Mouse (Mus musculus) limb, embryonic 12.5 days (tissue): ENCODE measurements around the gene Cryz. TPM values are rescaled to one million over a fixed set of nuclear protein-coding genes. Genes with fewer than 3 reads are reported as not detected.

ENCODE experiments used
- ATAC-seq: fragments of 200-750 bp; cut with Nextera tagmentation; 2 replicates; pipeline ENCODE4 v1.8.0; 2017; ENCODE audit warnings: low read depth, moderate TSS enrichment; ENCODE audit not compliant: insufficient number of reproducible peaks, insufficient read depth, low FRiP score, low TSS enrichment
- H3K27ac ChIP-seq: fragments of 300-500 bp; sonication (generic); 2 replicates; pipeline ENCODE4 v1.5.1; 2016; ENCODE audit warnings: mild to moderate bottlenecking, moderate library complexity
- H3K27me3 ChIP-seq: fragments of 300-500 bp; sonication (generic); 2 replicates; pipeline ENCODE4 v1.6.1; 2016; ENCODE audit warnings: mild to moderate bottlenecking, moderate library complexity
- H3K36me3 ChIP-seq: fragments of 300-500 bp; sonication (generic); 2 replicates; pipeline ENCODE4 v1.6.1; 2016; ENCODE audit warnings: mild to moderate bottlenecking, moderate library complexity
- H3K4me1 ChIP-seq: fragments of 300-500 bp; sonication (generic); replicated peaks from 2 replicates; pipeline ENCODE4 v1.6.1; 2016
- H3K4me2 ChIP-seq: fragments of 300-500 bp; sonication (generic); 2 replicates; pipeline ENCODE4 v1.6.1; 2016; ENCODE audit warnings: mild to moderate bottlenecking, moderate library complexity
- H3K4me3 ChIP-seq: fragments of 300-500 bp; sonication (generic); replicated peaks from 2 replicates; pipeline ENCODE4 v1.5.1; 2016; ENCODE audit warnings: mild to moderate bottlenecking
- H3K9ac ChIP-seq: fragments of 300-500 bp; sonication (generic); replicated peaks from 2 replicates; pipeline ENCODE4 v1.6.1; 2016; ENCODE audit warnings: mild to moderate bottlenecking, moderate library complexity
- H3K9me3 ChIP-seq: fragments of 300-500 bp; sonication (generic); 2 replicates; pipeline ENCODE4 v1.6.1; 2016; ENCODE audit warnings: mild to moderate bottlenecking, moderate library complexity
- WGBS: fragments of 180-500 bp; shearing (Covaris S2); methylation state at CpG from one replicate; pipeline ENCODE4 v1.1.7; 2016; 5-methylcytosine and 5-hydroxymethylcytosine counted together
- polyA plus RNA-seq: library from polyadenylated mRNA; unstranded; fragments of >200 nt; fragmentation: Nextera tagmentation; extraction: Ambion mirVana; gene quantifications from 2 replicates; pipeline ENCODE4 v1.2.1, GENCODE M21; 2016

The Cryz gene
- polyA plus RNA-seq, 1 experiment from 2014 or later: 24.8 TPM

DNA sequence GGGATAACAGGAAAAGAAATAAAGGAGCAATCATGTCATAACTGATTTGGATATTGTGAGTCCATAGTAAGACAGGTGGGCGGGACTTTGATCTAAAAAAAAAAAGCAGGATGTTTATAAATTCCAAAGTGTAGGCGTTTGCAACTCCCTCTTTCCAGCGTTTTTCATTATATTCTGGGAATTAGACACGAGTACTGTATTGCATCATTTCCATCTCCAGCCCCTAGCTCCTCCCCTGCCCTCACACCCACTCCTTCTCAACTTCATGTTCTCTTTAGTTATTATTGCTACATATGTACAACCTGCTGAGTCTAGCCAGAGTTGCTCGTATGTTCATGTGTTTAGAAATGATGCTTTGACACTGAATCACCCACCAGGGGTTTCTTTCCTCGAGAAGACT, 22.8 kb upstream of the Cryz start:
- Histone ChIP-seq H3K4me1 (peaks cover 9% of the 10 kb centered on the region), H3K4me3 (no peak overlapping the region), H3K9me3 (no peaks in the 10 kb centered on the region), H3K27me3 (peaks cover 12% of the 10 kb centered on the region), H3K36me3 (peaks cover 8% of the 10 kb centered on the region; the same call in 1 of the 2 replicates), H3K4me2 (no peak overlapping the region), H3K27ac (no peak overlapping the region), H3K9ac (no peak overlapping the region)
- 63% methylated on average over 6 of the region's 6 CpGs for WGBS
- no peak for ATAC-seq

GRCm38 (mm10) chr3:154577895-154578294, 18.6 kb upstream of the Cryz start:
- Histone ChIP-seq H3K36me3 (peaks cover 27% of the 10 kb centered on the region), H3K4me3 (no peak overlapping the region), H3K27me3 (no peaks in the 10 kb centered on the region), H3K4me1 (no peaks in the 10 kb centered on the region), H3K9ac (no peak overlapping the region), H3K27ac (no peak overlapping the region), H3K4me2 (no peak overlapping the region), H3K9me3 (no peaks in the 10 kb centered on the region)
- 91% methylated on average over 8 of the region's 8 CpGs for WGBS
- no peak for ATAC-seq

- H3K4me3 ChIP-seq: no peak overlapping the region
- peaks cover 54% of the 10 kb centered on the region for H3K36me3 ChIP-seq
- no peaks in the 10 kb centered on the region for H3K4me1 ChIP-seq
- H3K27ac ChIP-seq: no peak overlapping the region
- no peak; the same call in 1 of the 2 replicates for ATAC-seq
- no peaks in the 10 kb centered on the region for H3K9me3 ChIP-seq
- 90% methylated on average over 8 of the region's 8 CpGs for WGBS
- no peak overlapping the region for H3K9ac ChIP-seq
- no peaks in the 10 kb centered on the region for H3K27me3 ChIP-seq
- no peak overlapping the region for H3K4me2 ChIP-seq
Measured at GRCm38 (mm10) chr3:154584351-154584750, 12.2 kb upstream of the Cryz start.

DNA sequence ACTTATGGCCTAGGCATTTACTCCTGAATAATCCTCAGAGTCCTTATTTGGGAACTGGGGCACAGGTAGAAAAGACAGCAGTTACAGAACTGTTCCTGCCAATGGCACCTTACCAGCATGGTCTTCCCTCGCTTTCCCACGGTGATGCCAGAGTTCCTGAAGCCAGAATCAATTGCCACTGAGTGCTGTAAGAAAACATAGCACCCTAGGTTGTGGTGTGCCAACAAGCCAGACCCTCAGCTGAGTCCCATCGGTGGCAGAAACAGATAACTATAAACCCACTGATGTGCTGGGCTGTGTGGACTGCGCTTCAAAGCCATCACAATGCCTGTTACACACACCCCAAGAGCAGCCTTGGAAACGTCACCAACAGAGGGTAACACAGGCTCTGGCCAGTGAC, 5.5 kb upstream of the Cryz start:
- ATAC-seq: no peak
- no peaks in the 10 kb centered on the region for H3K4me1 ChIP-seq
- H3K4me2 ChIP-seq: no peak overlapping the region
- no peak overlapping the region for H3K4me3 ChIP-seq
- H3K9ac ChIP-seq: no peak overlapping the region
- 93% methylated on average over 5 of the region's 5 CpGs for WGBS
- H3K27ac ChIP-seq: no peak overlapping the region
- no peaks in the 10 kb centered on the region for H3K27me3 ChIP-seq
- peaks cover 77% of the 10 kb centered on the region for H3K36me3 ChIP-seq
- no peaks in the 10 kb centered on the region for H3K9me3 ChIP-seq

- no peak overlapping the region for H3K27ac ChIP-seq
- ATAC-seq: no peak
- H3K36me3 ChIP-seq: peaks cover 70% of the 10 kb centered on the region
- WGBS: 87% methylated on average over 3 of the region's 3 CpGs
- H3K4me2 ChIP-seq: no peak overlapping the region
- H3K9me3 ChIP-seq: no peaks in the 10 kb centered on the region
- peaks cover 3% of the 10 kb centered on the region for H3K4me1 ChIP-seq
- H3K9ac ChIP-seq: no peak overlapping the region
- H3K4me3 ChIP-seq: no peak overlapping the region
- no peaks in the 10 kb centered on the region for H3K27me3 ChIP-seq
Measured at GRCm38 (mm10) chr3:154591621-154592020, 4.9 kb upstream of the Cryz start.

DNA sequence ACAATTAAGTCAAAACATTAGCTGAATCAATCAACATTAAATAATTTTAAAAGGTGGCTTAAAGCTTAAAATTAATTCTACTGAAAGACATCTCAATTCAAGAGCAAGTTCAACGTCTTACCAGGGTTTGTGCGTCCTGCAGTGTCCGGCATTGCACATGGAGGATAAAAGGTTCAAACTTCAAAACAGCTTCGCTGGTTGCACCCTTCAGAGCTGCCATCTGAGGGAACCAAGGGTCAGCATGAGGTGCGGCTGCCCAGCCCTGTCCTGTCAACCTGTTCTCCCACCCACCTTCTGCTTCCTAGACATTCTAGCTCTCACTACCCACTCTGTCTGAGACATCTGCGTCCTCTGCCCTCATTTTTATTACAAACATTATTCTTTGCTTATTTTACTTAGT, 2.9 kb upstream of the Cryz start:
- Histone ChIP-seq H3K4me2 (no peak overlapping the region), H3K4me3 (no peak overlapping the region), H3K27ac (no peak overlapping the region), H3K4me1 (peaks cover 9% of the 10 kb centered on the region), H3K27me3 (no peaks in the 10 kb centered on the region), H3K9ac (no peak overlapping the region), H3K9me3 (no peaks in the 10 kb centered on the region), H3K36me3 (peaks cover 51% of the 10 kb centered on the region)
- WGBS: 86% methylated on average over 6 of the region's 6 CpGs
- ATAC-seq: no peak

DNA sequence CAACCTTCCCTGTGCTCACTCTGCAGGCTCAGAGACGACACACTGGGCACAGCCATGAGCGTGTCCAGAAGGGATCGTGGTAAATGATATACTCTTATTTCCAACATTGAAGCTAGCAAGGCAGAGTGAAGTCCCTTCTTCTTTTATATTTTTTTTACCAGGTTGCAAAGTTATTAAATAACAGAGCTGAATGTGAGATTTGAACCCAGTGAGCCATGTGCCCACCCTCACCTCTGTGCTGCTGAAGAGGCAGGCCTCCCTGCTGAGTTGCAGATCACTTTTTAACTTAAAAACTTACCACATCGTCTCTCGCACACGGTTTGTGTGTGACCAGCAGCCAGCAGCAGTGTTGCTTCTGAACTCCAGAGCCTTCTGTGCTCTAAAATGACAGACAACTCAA, 2.4 kb upstream of the Cryz start:
- no peak overlapping the region for H3K4me2 ChIP-seq
- H3K27me3 ChIP-seq: no peaks in the 10 kb centered on the region
- 88% methylated on average over 6 of the region's 6 CpGs for WGBS
- H3K4me1 ChIP-seq: peaks cover 9% of the 10 kb centered on the region
- peaks cover 51% of the 10 kb centered on the region for H3K36me3 ChIP-seq
- no peak overlapping the region for H3K27ac ChIP-seq
- H3K4me3 ChIP-seq: no peak overlapping the region
- no peak overlapping the region for H3K9ac ChIP-seq
- ATAC-seq: no peak
- H3K9me3 ChIP-seq: no peaks in the 10 kb centered on the region

GRCm38 (mm10) chr3:154596934-154597554, 533 bp downstream of the Cryz start, which contains the start of gene Tyw3:
Tyw3 (minus strand) TSS chr3:154597104.
- Histone ChIP-seq H3K4me3 (peak within 1 kb of the TSS; percentile 87), H3K27ac (peak within 1 kb of the TSS; percentile 98), H3K9ac (peak within 1 kb of the TSS; percentile 88), H3K36me3 (peaks cover 23% of the 10 kb centered on the region), H3K27me3 (no peaks in the 10 kb centered on the region), H3K4me1 (peaks cover 9% of the 10 kb centered on the region), H3K9me3 (no peaks in the 10 kb centered on the region), H3K4me2 (peak within 1 kb of the TSS; percentile 69)
- ATAC-seq: peak; percentile 97
- under 1% methylated on average over 38 of the region's 38 CpGs for WGBS

- H3K9ac ChIP-seq: peak overlapping the region; percentile 88
- H3K27me3 ChIP-seq: no peaks in the 10 kb centered on the region
- H3K9me3 ChIP-seq: no peaks in the 10 kb centered on the region
- WGBS: 36% methylated on average over 7 of the region's 7 CpGs
- H3K4me3 ChIP-seq: peak overlapping the region; percentile 87
- no peak for ATAC-seq
- H3K27ac ChIP-seq: peak overlapping the region; percentile 98
- peak overlapping the region; percentile 69 for H3K4me2 ChIP-seq
- peaks cover 18% of the 10 kb centered on the region for H3K36me3 ChIP-seq
- peaks cover 9% of the 10 kb centered on the region for H3K4me1 ChIP-seq
Measured at GRCm38 (mm10) chr3:154597561-154597960, 1.1 kb downstream of the Cryz start.

DNA sequence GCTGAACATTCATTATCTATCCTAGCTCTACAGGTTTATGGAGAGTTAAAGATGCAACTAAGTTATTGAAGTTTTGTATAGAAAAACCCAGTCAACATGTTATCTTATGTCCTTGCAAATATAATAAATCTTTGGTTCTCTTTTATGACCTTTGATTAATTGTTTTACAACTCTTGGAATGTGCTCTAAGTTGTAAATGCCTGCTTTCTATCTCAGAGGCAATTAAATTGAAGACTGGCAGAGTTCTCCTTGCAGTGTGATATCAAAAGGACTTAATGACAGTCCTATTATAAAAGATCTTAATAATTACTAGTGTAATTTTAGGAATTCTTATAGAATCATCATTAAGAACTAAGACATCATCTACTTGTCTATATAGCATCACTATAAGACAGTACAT, 5.6 kb downstream of the Cryz start:
- Histone ChIP-seq H3K4me2 (no peak overlapping the region), H3K9ac (no peak overlapping the region), H3K9me3 (no peaks in the 10 kb centered on the region), H3K27me3 (no peaks in the 10 kb centered on the region), H3K27ac (no peak overlapping the region), H3K4me3 (no peak overlapping the region), H3K36me3 (peaks cover 14% of the 10 kb centered on the region; the same call in 1 of the 2 replicates), H3K4me1 (peaks cover 6% of the 10 kb centered on the region; the same call in 1 of the 2 replicates)
- no peak for ATAC-seq

DNA sequence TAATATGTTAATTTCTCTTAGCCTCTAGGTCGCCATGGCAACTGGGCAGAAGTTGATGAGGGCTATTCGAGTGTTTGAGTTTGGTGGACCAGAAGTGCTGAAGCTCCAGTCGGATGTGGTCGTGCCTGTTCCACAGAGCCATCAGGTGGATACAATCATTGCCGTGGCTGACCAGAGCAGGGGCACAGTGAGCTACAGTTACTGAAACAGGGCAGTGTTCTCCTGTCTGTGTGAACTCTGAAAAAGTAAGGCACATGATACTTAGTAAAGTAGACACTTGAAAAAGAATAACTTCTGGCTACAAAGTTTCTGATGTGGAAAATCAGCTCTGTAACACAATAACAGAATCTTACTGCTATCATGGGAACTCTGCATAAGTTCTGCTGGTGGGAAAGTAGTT, 8.4 kb downstream of the Cryz start:
- Histone ChIP-seq H3K9me3 (no peaks in the 10 kb centered on the region), H3K4me3 (no peak overlapping the region), H3K27ac (no peak overlapping the region), H3K9ac (no peak overlapping the region), H3K4me2 (no peak overlapping the region), H3K36me3 (peaks cover 29% of the 10 kb centered on the region; the same call in 1 of the 2 replicates), H3K27me3 (no peaks in the 10 kb centered on the region), H3K4me1 (no peaks in the 10 kb centered on the region)
- ATAC-seq: no peak
- 74% methylated on average over 5 of the region's 5 CpGs for WGBS

DNA sequence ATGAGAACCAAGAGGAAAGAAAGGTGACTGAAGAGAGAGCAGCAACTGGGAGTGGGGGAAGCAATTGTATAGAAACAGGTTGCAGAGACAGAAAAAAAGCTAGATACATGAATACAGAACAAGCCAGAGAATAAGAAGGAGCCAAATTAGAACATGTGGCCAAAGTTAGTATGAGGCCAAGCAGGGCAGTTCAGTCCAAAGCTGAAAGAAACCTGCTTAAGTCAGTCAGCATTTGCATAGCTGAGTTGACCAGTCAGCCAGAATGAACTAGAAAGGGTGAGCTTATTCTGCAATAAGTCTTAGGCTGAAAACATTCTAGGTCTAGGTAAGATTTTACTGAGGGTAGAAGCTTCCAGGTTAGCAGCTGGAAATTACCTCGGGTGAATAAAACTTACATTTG, 11.4 kb downstream of the Cryz start:
- 89% methylated on average over 1 of the region's 1 CpGs for WGBS
- H3K4me2 ChIP-seq: no peak overlapping the region
- H3K4me1 ChIP-seq: no peaks in the 10 kb centered on the region
- no peak for ATAC-seq
- H3K36me3 ChIP-seq: peaks cover 53% of the 10 kb centered on the region
- H3K4me3 ChIP-seq: no peak overlapping the region
- no peaks in the 10 kb centered on the region for H3K27me3 ChIP-seq
- no peak overlapping the region for H3K27ac ChIP-seq
- no peaks in the 10 kb centered on the region for H3K9me3 ChIP-seq
- H3K9ac ChIP-seq: no peak overlapping the region
